In the genomic region with DNA sequence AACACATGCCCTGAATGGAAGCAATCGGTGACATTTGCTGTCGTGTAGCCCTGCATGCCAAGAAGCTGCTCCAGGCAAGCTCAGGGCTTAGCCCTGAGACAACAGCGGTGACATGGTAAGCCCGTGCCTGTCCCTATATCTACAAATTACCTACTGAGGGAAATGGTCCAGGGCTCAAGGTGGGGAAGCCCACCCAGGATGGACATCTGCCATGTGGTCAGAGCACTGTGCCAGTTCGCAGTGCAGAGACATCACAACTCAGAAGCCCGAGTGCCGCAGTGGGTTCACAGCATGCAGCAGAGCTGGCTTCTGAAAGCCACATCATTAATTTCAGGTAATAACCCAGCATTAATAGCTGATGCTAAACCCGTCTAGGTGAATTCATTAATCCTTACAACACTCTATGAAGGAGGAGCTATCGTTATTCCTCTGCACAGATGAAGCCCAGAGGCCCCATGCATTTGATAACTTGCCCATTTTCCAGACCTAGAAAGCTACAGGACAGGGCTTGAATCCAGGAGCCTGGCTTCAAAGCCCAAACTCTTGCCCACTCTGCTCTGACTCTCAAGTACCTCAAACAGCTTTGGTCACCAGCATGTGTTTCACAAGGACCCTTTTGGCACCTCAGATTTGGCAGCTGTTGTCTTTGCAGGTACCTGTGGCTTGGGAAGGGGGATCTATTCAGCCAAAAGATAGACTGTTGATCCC, we compare ENCODE assay signal across 16 mouse cellular contexts.
DNase-seq lines count a peak whose midpoint lies in the region; ATAC-seq lines count a peak whose summit lies in the region.
"Had no signal": no experiment of that assay in that cellular context is flagged by ENCODE, and none has a peak within 500 bp of the region (broad histone marks: within the 10 kb centered on the region; RNA-seq: fewer than 3 reads in every experiment).

No protein-coding gene starts in this region.

- no peak overlapping the region for H3K4me2 ChIP-seq in hindbrain, embryonic 14.5 days (replicated peaks)
- H3K4me2 ChIP-seq in hindbrain, embryonic 12.5 days (replicated peaks) = no peak overlapping the region
- H3K4me2 ChIP-seq in lung, embryonic 16.5 days (ENCODE audit: low read depth, low read length) = no peak overlapping the region
- H3K4me2 ChIP-seq: embryonic facial prominence, embryonic 13.5 days; embryonic facial prominence, embryonic 15.5 days; forebrain, embryonic 12.5 days had no signal

- H3K4me3 ChIP-seq in hindbrain, embryonic 14.5 days (replicated peaks; ENCODE audit: low read length) = no peak overlapping the region
- H3K4me3 ChIP-seq in hindbrain, embryonic 12.5 days = no peak overlapping the region
- H3K4me3 ChIP-seq in lung, embryonic 16.5 days (ENCODE audit: low read length) = no peak overlapping the region
- H3K4me3 ChIP-seq: embryonic facial prominence, embryonic 13.5 days; embryonic facial prominence, embryonic 15.5 days; erythroblast, embryonic 14.5 days; forebrain, embryonic 10.5 days; forebrain, embryonic 12.5 days had no signal

- 80% methylated on average over 9 of the region's 9 CpGs for WGBS in hindbrain, embryonic 14.5 days
- WGBS in hindbrain, embryonic 12.5 days = 85% methylated on average over 9 of the region's 9 CpGs
- 65% methylated on average over 9 of the region's 9 CpGs for WGBS in lung, embryonic 16.5 days

- peak; percentile 65 to 82 for DNase-seq in cerebellum, postnatal 14 days
- no peak for DNase-seq in cerebellum, adult 8-10 months
- no peak for DNase-seq in hindbrain, embryonic 14.5 days (ENCODE audit: low spot score)
- DNase-seq in lung, postnatal 36 days = no peak
- DNase-seq: adrenal gland, adult 2 months; cerebellum, adult 11 months; cerebellum, adult 9-10 months had no signal

- no peaks in the 10 kb centered on the region for H3K36me3 ChIP-seq in hindbrain, embryonic 14.5 days (replicated peaks; ENCODE audit: control insufficient read depth, insufficient read depth)
- no peaks in the 10 kb centered on the region for H3K36me3 ChIP-seq in hindbrain, embryonic 12.5 days
- H3K36me3 ChIP-seq in lung, embryonic 16.5 days (ENCODE audit: control insufficient read depth, insufficient read depth, low read length) = no peaks in the 10 kb centered on the region
- H3K36me3 ChIP-seq: embryonic facial prominence, embryonic 13.5 days; embryonic facial prominence, embryonic 15.5 days; forebrain, embryonic 10.5 days; forebrain, embryonic 12.5 days had no signal

- H3K4me1 ChIP-seq in hindbrain, embryonic 14.5 days (replicated peaks; ENCODE audit: control insufficient read depth, insufficient read depth, low read length) = no peaks in the 10 kb centered on the region
- H3K4me1 ChIP-seq in hindbrain, embryonic 12.5 days = no peaks in the 10 kb centered on the region
- peaks cover 3% of the 10 kb centered on the region; the same call in 1 of the 2 replicates for H3K4me1 ChIP-seq in lung, embryonic 16.5 days (replicated peaks; ENCODE audit: control insufficient read depth, insufficient read depth, low read length)
- H3K4me1 ChIP-seq: forebrain, embryonic 10.5 days; forebrain, embryonic 12.5 days had no signal

- no peaks in the 10 kb centered on the region for H3K27me3 ChIP-seq in hindbrain, embryonic 14.5 days (ENCODE audit: control insufficient read depth, insufficient read depth, low read length)
- H3K27me3 ChIP-seq in hindbrain, embryonic 12.5 days = no peaks in the 10 kb centered on the region
- H3K27me3 ChIP-seq in lung, embryonic 16.5 days (ENCODE audit: control insufficient read depth, insufficient read depth, low read depth, low read length) = no peaks in the 10 kb centered on the region
- H3K27me3 ChIP-seq: embryonic facial prominence, embryonic 13.5 days; embryonic facial prominence, embryonic 15.5 days had no signal

- H3K27ac ChIP-seq in hindbrain, embryonic 14.5 days = no peak overlapping the region
- H3K27ac ChIP-seq in hindbrain, embryonic 12.5 days = no peak overlapping the region
- no peak overlapping the region for H3K27ac ChIP-seq in lung, embryonic 16.5 days (ENCODE audit: low read length)
- H3K27ac ChIP-seq: embryonic facial prominence, embryonic 13.5 days; embryonic facial prominence, embryonic 15.5 days; forebrain, embryonic 10.5 days; forebrain, embryonic 12.5 days had no signal

- H3K9me3 ChIP-seq in hindbrain, embryonic 14.5 days (ENCODE audit: control insufficient read depth, low read length) = no peaks in the 10 kb centered on the region
- no peaks in the 10 kb centered on the region for H3K9me3 ChIP-seq in hindbrain, embryonic 12.5 days (replicated peaks)
- H3K9me3 ChIP-seq in lung, embryonic 16.5 days (ENCODE audit: control insufficient read depth, low read length) = no peaks in the 10 kb centered on the region
- H3K9me3 ChIP-seq: embryonic facial prominence, embryonic 13.5 days; embryonic facial prominence, embryonic 15.5 days; forebrain, embryonic 10.5 days; forebrain, embryonic 12.5 days had no signal

- peak; percentile 17; the same call in 1 of the 2 replicates for ATAC-seq in hindbrain, embryonic 14.5 days (ENCODE audit: low FRiP score)
- no peak for ATAC-seq in hindbrain, embryonic 12.5 days (ENCODE audit: low FRiP score)
- ATAC-seq in lung, embryonic 16.5 days (ENCODE audit: low read depth) = 0 out of 2 replicates have a peak, but pooled peaks have one; percentile 7
- ATAC-seq: forebrain, embryonic 14.5 days; forebrain, embryonic 16.5 days had no signal

- H3K9ac ChIP-seq in hindbrain, embryonic 14.5 days = no peak overlapping the region
- no peak overlapping the region for H3K9ac ChIP-seq in hindbrain, embryonic 12.5 days
- H3K9ac ChIP-seq in lung, embryonic 16.5 days (ENCODE audit: low read length) = no peak overlapping the region
- H3K9ac ChIP-seq: embryonic facial prominence, embryonic 13.5 days; embryonic facial prominence, embryonic 15.5 days; forebrain, embryonic 12.5 days had no signal

Comparison
In these comparisons a context has a peak if more than half of its experiments do, and no peak if none do; other contexts are left out.
1. DNase-seq: peak in cerebellum, postnatal 14 days (2 of 2); none in cerebellum, adult 8-10 months (single experiment), hindbrain, embryonic 14.5 days (single experiment) and lung, postnatal 36 days (single experiment).